Mouse (Mus musculus) embryonic facial prominence, embryonic 11.5 days (tissue): Measurements from ENCODE around the gene Samd14. TPM values are rescaled to one million over a fixed set of nuclear protein-coding genes. Genes with fewer than 3 reads are reported as not detected.

Source experiments
- ATAC-seq: fragments of 200-750 bp; cut with Nextera tagmentation; replicated peaks from 2 replicates; pipeline ENCODE4 v1.8.0; 2017; ENCODE audit warnings: low read depth; ENCODE audit not compliant: insufficient number of reproducible peaks, low FRiP score, low TSS enrichment
- DNase-seq: peaks from one replicate; pipeline ENCODE4 v3.0.0-alpha.2; 2015; ENCODE audit warnings: low spot score
- H3K27ac ChIP-seq: fragments of 300-500 bp; sonication (generic); replicated peaks from 2 replicates; pipeline ENCODE4 v1.5.1; 2014; ENCODE audit warnings: mild to moderate bottlenecking, low read depth, low read length, control low read depth
- H3K27me3 ChIP-seq: fragments of 300-500 bp; sonication (generic); 2 replicates; pipeline ENCODE4 v1.6.1; 2014; ENCODE audit warnings: mild to moderate bottlenecking, low read length, moderate library complexity, mixed read lengths; ENCODE audit not compliant: control insufficient read depth, insufficient read depth
- H3K36me3 ChIP-seq: fragments of 300-500 bp; sonication (generic); replicated peaks from 2 replicates; pipeline ENCODE4 v1.6.1; 2014; ENCODE audit warnings: low read depth, mild to moderate bottlenecking, low read length, moderate library complexity, mixed read lengths; ENCODE audit not compliant: control insufficient read depth, insufficient read depth
- H3K4me1 ChIP-seq: fragments of 300-500 bp; sonication (generic); 2 replicates; pipeline ENCODE4 v1.6.1; 2014; ENCODE audit warnings: low read length, mixed read lengths; ENCODE audit not compliant: control insufficient read depth, insufficient read depth
- H3K4me2 ChIP-seq: fragments of 300-500 bp; sonication (generic); 2 replicates; pipeline ENCODE4 v1.6.1; 2014; ENCODE audit warnings: low read depth, mild to moderate bottlenecking, control low read depth, low read length, moderate library complexity
- H3K4me3 ChIP-seq: fragments of 300-500 bp; sonication (generic); 2 replicates; pipeline ENCODE4 v1.5.1; 2014; ENCODE audit warnings: low read depth, low read length, control low read depth
- H3K9ac ChIP-seq: fragments of 300-500 bp; sonication (generic); replicated peaks from 2 replicates; pipeline ENCODE4 v1.6.1; 2014; ENCODE audit warnings: mild to moderate bottlenecking, control low read depth, low read length
- H3K9me3 ChIP-seq: fragments of 300-500 bp; sonication (generic); replicated peaks from 2 replicates; pipeline ENCODE4 v1.6.1; 2016; ENCODE audit warnings: mild to moderate bottlenecking, low read length, inconsistent platforms, mixed read lengths; ENCODE audit not compliant: control insufficient read depth
- WGBS: fragments of 180-500 bp; shearing (Covaris S2); extraction: QIAGEN DNeasy Blood & Tissue Kit; methylation state at CpG from one replicate; pipeline ENCODE4 v1.1.7; 2014; 5-methylcytosine and 5-hydroxymethylcytosine counted together
- polyA plus RNA-seq: library from polyadenylated mRNA; unstranded; fragments of >200 nt; fragmentation: Nextera tagmentation; extraction: Ambion mirVana; gene quantifications from 2 replicates; pipeline ENCODE4 v1.2.1, GENCODE M21; 2014

Samd14 gene
- polyA plus RNA-seq, 1 experiment from 2014 or later = 31.1 TPM

- Histone ChIP-seq H3K27me3 (no peaks in the 10 kb centered on the region), H3K36me3 (no peaks in the 10 kb centered on the region), H3K4me2 (peak within 1 kb of the TSS; percentile 82), H3K4me3 (peak within 1 kb of the TSS; percentile 63), H3K9me3 (no peaks in the 10 kb centered on the region), H3K27ac (no peak within 1 kb of the TSS), H3K4me1 (no peaks in the 10 kb centered on the region; the same call in 1 of the 2 replicates), H3K9ac (peak within 1 kb of the TSS; percentile 44)
- WGBS = under 1% methylated on average over 41 of the region's 41 CpGs
- DNase-seq (peak; percentile 97), ATAC-seq (peak; percentile 96)
Measured at GRCm38 (mm10) chr11:95041139-95041609, 31.5 kb downstream of the Samd14 start, which contains the start of gene Pdk2. Gene Pdk2 (minus strand): TSS chr11:95041354.

DNA sequence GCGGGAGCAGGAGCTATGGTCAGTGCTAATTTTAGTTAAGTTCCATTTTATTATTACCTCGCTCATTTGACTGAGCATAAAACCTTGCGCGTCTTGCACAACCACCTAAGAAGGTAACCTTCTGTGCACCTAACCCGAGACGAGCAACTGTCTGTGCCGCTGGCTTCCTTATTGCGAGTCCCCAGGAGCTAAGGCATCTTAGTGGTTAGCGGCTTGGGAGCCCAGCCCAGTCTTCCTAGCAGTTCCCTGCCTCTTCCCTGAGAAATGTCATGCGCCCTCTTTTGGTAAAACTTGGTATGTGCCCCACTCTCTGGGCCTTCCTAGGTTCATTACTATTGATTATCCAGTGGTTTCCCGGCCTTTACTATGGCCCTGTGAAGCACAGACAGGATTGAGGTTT lies 32.4 kb downstream of the Samd14 start:
- no peaks in the 10 kb centered on the region for H3K27me3 ChIP-seq
- H3K9me3 ChIP-seq = no peaks in the 10 kb centered on the region
- 1% methylated on average over 11 of the region's 11 CpGs for WGBS
- H3K4me3 ChIP-seq = peak overlapping the region; percentile 25
- H3K9ac ChIP-seq = no peak overlapping the region
- no peak for ATAC-seq
- no peak overlapping the region for H3K27ac ChIP-seq
- no peaks in the 10 kb centered on the region; the same call in 1 of the 2 replicates for H3K4me1 ChIP-seq
- DNase-seq = peak; percentile 93
- no peaks in the 10 kb centered on the region for H3K36me3 ChIP-seq
- H3K4me2 ChIP-seq = peak overlapping the region; percentile 65

DNA sequence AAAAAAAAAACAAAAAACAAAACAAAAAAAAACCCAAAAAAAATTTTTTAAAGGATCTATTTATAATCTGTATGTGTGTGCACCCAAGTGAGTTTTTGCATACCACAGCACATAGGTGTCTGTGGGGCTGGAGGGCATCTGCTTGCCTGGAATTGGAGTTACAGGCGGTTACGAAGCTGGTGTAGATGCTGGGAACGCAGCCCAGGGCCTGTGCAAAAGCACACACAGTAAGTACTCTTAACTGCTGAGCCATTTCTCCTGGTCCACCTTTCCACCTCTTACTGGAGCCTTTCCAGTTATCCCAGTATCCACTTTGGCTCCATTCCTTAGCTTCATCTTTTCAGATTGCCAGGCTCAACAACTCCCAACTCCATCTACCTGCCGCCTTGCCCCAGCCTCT lies 33.4 kb downstream of the Samd14 start:
- DNase-seq = no peak
- Histone ChIP-seq H3K4me1 (no peaks in the 10 kb centered on the region; the same call in 1 of the 2 replicates), H3K27me3 (no peaks in the 10 kb centered on the region), H3K9ac (no peak overlapping the region), H3K27ac (no peak overlapping the region), H3K4me2 (no peak overlapping the region), H3K4me3 (no peak overlapping the region), H3K36me3 (no peaks in the 10 kb centered on the region), H3K9me3 (no peaks in the 10 kb centered on the region)
- WGBS = 92% methylated on average over 4 of the region's 4 CpGs
- no peak for ATAC-seq

DNA sequence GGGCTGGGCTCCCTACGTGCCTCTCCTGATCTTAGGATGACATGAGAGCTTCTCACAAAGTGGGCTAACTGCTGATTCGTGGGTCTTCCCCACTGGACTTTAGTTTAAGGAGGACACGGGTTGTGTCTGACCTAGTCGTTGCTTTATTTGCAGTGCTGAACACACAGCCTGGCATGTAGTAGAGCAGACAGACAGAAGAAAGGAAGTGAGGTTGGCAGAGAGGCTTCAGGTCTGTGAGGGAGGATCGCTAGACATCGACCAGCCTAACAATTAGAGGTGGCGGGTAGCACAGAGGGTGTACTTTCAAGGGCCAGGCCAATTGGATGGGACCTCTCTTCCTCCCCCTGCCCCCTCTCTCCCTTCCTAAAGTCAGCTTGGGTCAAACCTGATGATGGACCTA lies 33.9 kb downstream of the Samd14 start:
- no peak overlapping the region for H3K9ac ChIP-seq
- no peaks in the 10 kb centered on the region for H3K36me3 ChIP-seq
- 52% methylated on average over 7 of the region's 7 CpGs for WGBS
- no peaks in the 10 kb centered on the region for H3K27me3 ChIP-seq
- no peaks in the 10 kb centered on the region; the same call in 1 of the 2 replicates for H3K4me1 ChIP-seq
- DNase-seq = no peak
- no peak overlapping the region for H3K4me2 ChIP-seq
- ATAC-seq = no peak
- no peak overlapping the region for H3K27ac ChIP-seq
- H3K9me3 ChIP-seq = no peaks in the 10 kb centered on the region
- no peak overlapping the region for H3K4me3 ChIP-seq

DNA sequence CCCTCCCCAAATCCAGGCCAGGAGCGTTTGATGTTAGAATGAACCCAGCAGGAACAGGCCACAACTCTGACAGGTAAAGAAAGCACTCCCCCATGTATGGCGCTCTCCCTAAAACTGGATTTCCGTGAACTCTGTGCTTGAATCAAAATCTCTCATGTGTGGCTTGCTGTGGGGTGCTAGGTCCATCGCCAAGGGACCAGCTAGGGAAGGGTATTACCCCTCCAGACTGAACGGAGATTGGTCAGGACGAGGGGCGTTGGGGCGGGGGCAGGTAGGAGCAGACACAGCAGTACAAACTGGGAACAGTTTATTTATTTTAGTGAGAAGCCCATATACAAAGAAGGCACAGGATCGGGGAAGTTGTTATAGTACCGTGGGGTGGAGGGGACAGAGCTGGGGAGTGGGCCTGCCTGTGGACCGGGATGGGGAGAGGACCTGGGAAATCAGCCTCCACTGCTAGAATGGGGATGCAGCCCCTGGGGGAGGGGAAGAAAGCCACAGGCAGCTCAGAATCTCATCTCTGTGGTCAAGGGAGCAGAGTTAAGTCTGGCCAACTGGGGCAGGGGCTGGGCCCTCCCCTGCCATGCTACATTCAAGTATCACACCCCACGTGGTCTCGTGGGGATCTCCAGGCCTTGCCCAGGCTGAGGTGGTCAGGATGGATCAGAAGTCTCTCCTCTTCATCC lies 34.6 kb downstream of the Samd14 start:
- no peak for DNase-seq
- WGBS = 52% methylated on average over 12 of the region's 13 CpGs

DNA sequence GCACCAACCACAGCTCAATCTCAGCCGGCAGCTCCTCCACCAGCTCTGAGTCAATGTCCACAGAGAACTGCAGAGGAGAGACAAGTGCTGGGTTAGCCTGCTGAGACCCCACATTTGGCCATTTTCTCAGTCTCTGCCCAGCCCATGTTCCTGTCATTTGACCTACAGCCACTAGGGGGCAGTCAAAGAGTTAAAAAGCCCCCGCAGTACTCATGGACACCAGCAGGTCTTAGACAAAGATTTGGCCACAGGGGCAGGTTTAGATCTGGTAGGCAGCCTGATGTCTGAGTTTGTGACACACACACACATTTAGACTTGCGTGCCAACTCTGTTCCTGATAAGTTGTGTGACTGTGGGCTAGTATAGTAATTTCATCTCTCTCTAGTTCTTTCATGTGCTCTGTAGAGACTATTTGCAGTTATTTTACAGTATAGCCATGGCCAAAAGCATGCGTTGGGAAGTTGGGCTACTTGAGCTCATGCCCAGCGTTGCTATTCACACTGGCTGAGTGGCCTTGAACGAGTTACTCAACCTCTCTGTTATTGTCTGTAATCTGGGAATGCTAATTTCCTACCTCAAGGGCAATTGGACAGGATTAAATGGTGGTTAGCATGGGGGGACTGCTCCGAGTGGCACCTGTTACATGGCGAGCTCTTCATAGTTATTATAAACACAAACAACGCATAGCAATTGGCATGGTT lies 37.5 kb downstream of the Samd14 start:
- WGBS = 55% methylated on average over 9 of the region's 9 CpGs
- ATAC-seq = no peak; the same call in 1 of the 2 replicates

More for the DNA sequence above, 34.6 kb downstream of the Samd14 start:
- H3K27ac ChIP-seq = no peak overlapping the region
- H3K4me1 ChIP-seq = no peaks in the 10 kb centered on the region; the same call in 1 of the 2 replicates
- H3K4me2 ChIP-seq = no peak overlapping the region
- H3K9me3 ChIP-seq = no peaks in the 10 kb centered on the region
- H3K27me3 ChIP-seq = no peaks in the 10 kb centered on the region
- H3K4me3 ChIP-seq = no peak overlapping the region
- no peak overlapping the region for H3K9ac ChIP-seq
- no peak for ATAC-seq
- H3K36me3 ChIP-seq = no peaks in the 10 kb centered on the region

GRCm38 (mm10) chr11:95053062-95053461 lies 43.4 kb downstream of the Samd14 start:
- 76% methylated on average over 9 of the region's 9 CpGs for WGBS
- Histone ChIP-seq H3K9me3 (no peaks in the 10 kb centered on the region), H3K4me1 (no peaks in the 10 kb centered on the region), H3K9ac (no peak overlapping the region; the same call in 1 of the 2 replicates), H3K27me3 (no peaks in the 10 kb centered on the region), H3K4me3 (no peak overlapping the region), H3K27ac (no peak overlapping the region), H3K4me2 (no peak overlapping the region), H3K36me3 (no peaks in the 10 kb centered on the region)
- ATAC-seq (no peak), DNase-seq (no peak)

More for the DNA sequence above, 37.5 kb downstream of the Samd14 start:
- Histone ChIP-seq H3K4me3 (no peak overlapping the region), H3K36me3 (no peaks in the 10 kb centered on the region), H3K27ac (no peak overlapping the region), H3K4me1 (no peaks in the 10 kb centered on the region), H3K27me3 (no peaks in the 10 kb centered on the region), H3K4me2 (no peak overlapping the region), H3K9me3 (no peaks in the 10 kb centered on the region), H3K9ac (no peak overlapping the region)
- peak; percentile 83 for DNase-seq
